Mouse (Mus musculus): Measurements from ENCODE around the gene Afap1. TPM values are rescaled to one million over a fixed set of nuclear protein-coding genes. Genes with fewer than 3 reads are reported as not detected.
A peak's percentile ranks its signal among the peaks of the same experiment; 100 is the strongest.

Gene Afap1
- total RNA-seq, 2 experiments from 2014 or later = 62.7 to 67.5 TPM

GRCm38 (mm10) chr5:35926511-35926910 lies 33.4 kb downstream of the Afap1 start:
- DNase-seq (ENCODE audit: low spot score in 2 of 2) = no peak

GRCm38 (mm10) chr5:35931296-35931695 lies 38.2 kb downstream of the Afap1 start:
- no peak for DNase-seq (ENCODE audit: low spot score in 2 of 2)

GRCm38 (mm10) chr5:35933059-35933458 lies 39.9 kb downstream of the Afap1 start:
- no peak for DNase-seq (ENCODE audit: low spot score in 2 of 2)

GRCm38 (mm10) chr5:35935939-35936338 lies 42.8 kb downstream of the Afap1 start:
- no peak for DNase-seq (ENCODE audit: low spot score in 2 of 2)

- DNase-seq (ENCODE audit: low spot score in 2 of 2) = no peak
Measured at GRCm38 (mm10) chr5:35938249-35939223, 45.4 kb downstream of the Afap1 start.

GRCm38 (mm10) chr5:35939958-35940357 lies 46.8 kb downstream of the Afap1 start:
- no peak for DNase-seq (ENCODE audit: low spot score in 2 of 2)

- DNase-seq (ENCODE audit: low spot score in 2 of 2) = no peak
Measured at GRCm38 (mm10) chr5:35943541-35943940, 50.4 kb downstream of the Afap1 start.

GRCm38 (mm10) chr5:35946841-35947240 lies 53.7 kb downstream of the Afap1 start:
- no peak for DNase-seq (ENCODE audit: low spot score in 2 of 2)

- no peak for DNase-seq (ENCODE audit: low spot score in 2 of 2)
Measured at GRCm38 (mm10) chr5:35947427-35947826, 54.3 kb downstream of the Afap1 start.

GRCm38 (mm10) chr5:35948225-35948975 lies 55.3 kb downstream of the Afap1 start:
- no peak for DNase-seq (ENCODE audit: low spot score in 2 of 2)

- no peak for DNase-seq (ENCODE audit: low spot score in 2 of 2)
Measured at GRCm38 (mm10) chr5:35949061-35949460, 55.9 kb downstream of the Afap1 start.

GRCm38 (mm10) chr5:35950504-35950903 lies 57.4 kb downstream of the Afap1 start:
- DNase-seq (ENCODE audit: low spot score in 2 of 2) = no peak

- DNase-seq (ENCODE audit: low spot score in 2 of 2) = peak in 1 of 2 experiments; percentile 34
Measured at GRCm38 (mm10) chr5:35954055-35954718, 61.1 kb downstream of the Afap1 start.

- DNase-seq (ENCODE audit: low spot score in 2 of 2) = no peak
Measured at GRCm38 (mm10) chr5:35956268-35956667, 63.1 kb downstream of the Afap1 start.

GRCm38 (mm10) chr5:35958681-35959080 lies 65.6 kb downstream of the Afap1 start:
- no peak for DNase-seq (ENCODE audit: low spot score in 2 of 2)

GRCm38 (mm10) chr5:35960168-35960567 lies 67.0 kb downstream of the Afap1 start:
- no peak for DNase-seq (ENCODE audit: low spot score in 2 of 2)

- no peak for DNase-seq (ENCODE audit: low spot score in 2 of 2)
Measured at GRCm38 (mm10) chr5:35961271-35961670, 68.2 kb downstream of the Afap1 start.

- no peak for DNase-seq (ENCODE audit: low spot score in 2 of 2)
Measured at GRCm38 (mm10) chr5:35963635-35964034, 70.5 kb downstream of the Afap1 start.

- no peak for DNase-seq (ENCODE audit: low spot score in 2 of 2)
Measured at GRCm38 (mm10) chr5:35965036-35965435, 71.9 kb downstream of the Afap1 start.

- no peak for DNase-seq (ENCODE audit: low spot score in 2 of 2)
Measured at GRCm38 (mm10) chr5:35969857-35970256, 76.7 kb downstream of the Afap1 start.

- DNase-seq (ENCODE audit: low spot score in 2 of 2) = peak in 1 of 2 experiments; percentile 46
Measured at GRCm38 (mm10) chr5:35970380-35971105, 77.4 kb downstream of the Afap1 start.
